Mouse (Mus musculus) thymus, postnatal 4 days (tissue): ENCODE measurements around the gene Mkrn3.

Experiments used
- DNase-seq: peaks from one replicate; pipeline ENCODE4 v3.0.0; 2021

Gene Mkrn3

GRCm38 (mm10) chr7:62377313-62377712, 42.6 kb downstream of the Mkrn3 start:
- no peak for DNase-seq

GRCm38 (mm10) chr7:62376510-62377304, 43.2 kb downstream of the Mkrn3 start, which contains the start of gene Magel2:
TSS of gene Magel2 (plus strand) at chr7:62377010.
- no peak for DNase-seq

- DNase-seq: no peak
These were observed 44.3 kb downstream of the Mkrn3 start for GRCm38 (mm10) chr7:62375658-62376057.
